11 mouse cellular contexts compared by ENCODE assay signal in the genomic region with DNA sequence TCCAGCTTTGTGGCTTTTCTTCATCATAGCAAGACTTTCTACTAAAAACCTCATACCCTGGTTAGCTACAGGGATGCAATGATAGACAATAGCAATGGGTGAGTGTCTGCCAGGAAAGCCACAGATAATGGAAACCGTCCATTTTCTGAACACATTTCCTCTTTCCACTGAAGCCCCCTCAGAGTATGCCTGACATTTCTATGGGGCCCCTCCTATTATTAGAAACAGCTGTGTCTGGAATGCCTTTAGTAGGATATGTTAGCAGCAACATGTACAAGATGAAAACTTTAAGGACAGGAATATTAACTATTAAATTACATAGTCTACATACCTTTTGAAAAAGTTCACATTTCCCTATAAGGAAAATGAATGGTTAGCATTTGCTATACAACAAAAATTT.
"Had no signal": no experiment of that assay in that cellular context is flagged by ENCODE, and none has a peak within 500 bp of the region (broad histone marks: within the 10 kb centered on the region; RNA-seq: fewer than 3 reads in every experiment).

No protein-coding gene starts in this region.

- ATAC-seq: liver, embryonic 12.5 days; midbrain, embryonic 16.5 days had no signal

- H3K4me3 ChIP-seq: limb, embryonic 15.5 days; liver, embryonic 12.5 days; midbrain, embryonic 12.5 days; stomach, embryonic 15.5 days had no signal

- H3K4me1 ChIP-seq: limb, embryonic 15.5 days; liver, embryonic 12.5 days; midbrain, embryonic 12.5 days; stomach, embryonic 15.5 days had no signal

- H3K36me3 ChIP-seq: limb, embryonic 15.5 days; liver, embryonic 12.5 days; midbrain, embryonic 12.5 days; stomach, embryonic 15.5 days had no signal

- H3K9me3 ChIP-seq: limb, embryonic 15.5 days; liver, embryonic 12.5 days; midbrain, embryonic 12.5 days; stomach, embryonic 15.5 days had no signal

- DNase-seq: kidney, postnatal 25 days; lung, embryonic 14.5 days; lung, postnatal 10 days; lung, postnatal 4 days; right cerebral cortex, postnatal 14 days; thymus, postnatal 4 days had no signal

- H3K4me2 ChIP-seq: limb, embryonic 15.5 days; liver, embryonic 12.5 days; lung, embryonic 14.5 days; midbrain, embryonic 12.5 days; stomach, embryonic 15.5 days had no signal

- H3K27ac ChIP-seq: liver, embryonic 12.5 days; midbrain, embryonic 12.5 days; stomach, embryonic 15.5 days had no signal

- H3K27me3 ChIP-seq: limb, embryonic 15.5 days; liver, embryonic 12.5 days; stomach, embryonic 15.5 days had no signal

- H3K9ac ChIP-seq: limb, embryonic 15.5 days; liver, embryonic 12.5 days; lung, embryonic 14.5 days; midbrain, embryonic 12.5 days; stomach, embryonic 15.5 days had no signal
